In the genomic region with DNA sequence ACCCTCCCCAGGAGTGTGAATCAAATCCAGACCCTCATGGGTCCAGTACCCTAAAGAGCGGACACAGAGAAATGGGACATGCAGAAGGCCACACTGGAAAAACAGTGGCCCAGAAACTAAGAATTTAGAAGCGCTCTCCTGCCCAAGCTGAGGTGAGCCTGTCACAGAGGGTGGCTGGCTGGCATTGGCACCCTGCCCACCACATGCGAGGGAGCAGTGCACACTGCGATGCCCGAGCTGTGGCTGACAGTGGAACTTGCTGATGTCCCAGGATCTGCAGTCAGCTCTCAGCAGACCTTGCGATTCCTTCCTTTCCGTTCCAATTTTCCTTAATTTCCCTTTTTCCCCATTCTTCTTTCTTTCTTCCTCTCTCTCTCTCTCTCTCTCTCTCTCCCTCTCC, we compare ENCODE assay signal across 16 mouse cellular contexts. TPM values are rescaled to one million over a fixed set of nuclear protein-coding genes. Genes with fewer than 3 reads are reported as not detected.
A peak's percentile ranks its signal among the peaks of the same experiment; 100 is the strongest.
DNase-seq lines count a peak whose midpoint lies in the region; ATAC-seq and TF ChIP-seq lines count a peak whose summit lies in the region.
"Had no signal": no experiment of that assay in that cellular context is flagged by ENCODE, and none has a peak within 500 bp of the region (broad histone marks: within the 10 kb centered on the region; RNA-seq: fewer than 3 reads in every experiment).

No protein-coding gene starts in this region.

- H3K9ac ChIP-seq in neural tube, embryonic 13.5 days, result peak overlapping the region; percentile 31; the same call in 1 of the 2 replicates
- no peak overlapping the region for H3K9ac ChIP-seq in neural tube, embryonic 15.5 days (replicated peaks)
- H3K9ac ChIP-seq: heart, embryonic 12.5 days; midbrain, embryonic 15.5 days had no signal

- no peaks in the 10 kb centered on the region for H3K9me3 ChIP-seq in neural tube, embryonic 13.5 days
- H3K9me3 ChIP-seq in neural tube, embryonic 15.5 days (replicated peaks), result no peaks in the 10 kb centered on the region
- H3K9me3 ChIP-seq: heart, embryonic 12.5 days; midbrain, embryonic 15.5 days had no signal

- H3K4me3 ChIP-seq in neural tube, embryonic 13.5 days, result no peak overlapping the region
- no peak overlapping the region for H3K4me3 ChIP-seq in neural tube, embryonic 15.5 days (replicated peaks)
- H3K4me3 ChIP-seq in cerebellum, adult 2 months (replicated peaks; ENCODE audit: insufficient read depth, low read depth, low read length), result no peak overlapping the region
- H3K4me3 ChIP-seq: heart, embryonic 12.5 days; layer of hippocampus, adult 2 months; midbrain, embryonic 15.5 days had no signal

- no peak overlapping the region for H3K27ac ChIP-seq in neural tube, embryonic 13.5 days (replicated peaks)
- no peak overlapping the region for H3K27ac ChIP-seq in neural tube, embryonic 15.5 days (replicated peaks)
- no peak overlapping the region for H3K27ac ChIP-seq in cerebellum, adult 2 months (ENCODE audit: insufficient read depth, low read length)
- H3K27ac ChIP-seq: layer of hippocampus, adult 2 months; midbrain, embryonic 15.5 days had no signal

- WGBS in neural tube, embryonic 13.5 days, result 76% methylated on average over 7 of the region's 7 CpGs
- WGBS in neural tube, embryonic 15.5 days, result 72% methylated on average over 7 of the region's 7 CpGs
- WGBS in cerebellum, adult 2 months, result 25% methylated on average over 7 of the region's 7 CpGs

- no peaks in the 10 kb centered on the region for H3K27me3 ChIP-seq in neural tube, embryonic 13.5 days
- H3K27me3 ChIP-seq in neural tube, embryonic 15.5 days (replicated peaks), result no peaks in the 10 kb centered on the region
- no peaks in the 10 kb centered on the region for H3K27me3 ChIP-seq in cerebellum, adult 2 months (ENCODE audit: control insufficient read depth, insufficient read depth, low read length)
- H3K27me3 ChIP-seq: heart, embryonic 12.5 days; midbrain, embryonic 15.5 days; Patski had no signal

- TF ChIP-seq POLR2A in cerebellum, adult 2 months (IDR thresholded peaks at IDR 0.05; ENCODE audit: borderline replicate concordance, insufficient read depth, low read length), result no peak

- peak; percentile 25 for DNase-seq in gastrocnemius, postnatal 14 days
- no peak for DNase-seq in gastrocnemius, postnatal 36 days
- peak; percentile 66 to 68 for DNase-seq in cerebellum, adult 2 months
- peak; percentile 36 for DNase-seq in testis, postnatal 14 days (ENCODE audit: low spot score)
- DNase-seq in urinary bladder, postnatal 4 days (ENCODE audit: low spot score in 2 of 2), result no peak
- DNase-seq: lung, adult 2 months; spleen, adult 18-20 months; thymus, postnatal 14 days had no signal

- intact Hi-C loops in gastrocnemius, postnatal 14 days (cut with DNase I; ENCODE audit: low total_unique reads), result no loop called here
- intact Hi-C loops in gastrocnemius, postnatal 36 days (cut with DNase I), result no loop called here

- peaks cover 31% of the 10 kb centered on the region for H3K36me3 ChIP-seq in neural tube, embryonic 13.5 days
- H3K36me3 ChIP-seq in neural tube, embryonic 15.5 days, result peaks cover 41% of the 10 kb centered on the region

- no peaks in the 10 kb centered on the region for H3K4me1 ChIP-seq in neural tube, embryonic 13.5 days (replicated peaks)
- no peaks in the 10 kb centered on the region for H3K4me1 ChIP-seq in neural tube, embryonic 15.5 days
- H3K4me1 ChIP-seq in cerebellum, adult 2 months (ENCODE audit: control insufficient read depth, insufficient read depth, low read length), result no peaks in the 10 kb centered on the region; the same call in 1 of the 2 replicates
- H3K4me1 ChIP-seq: heart, embryonic 12.5 days; midbrain, embryonic 15.5 days had no signal

- no peak for ATAC-seq in neural tube, embryonic 13.5 days (ENCODE audit: low read depth)
- ATAC-seq in neural tube, embryonic 15.5 days (ENCODE audit: low FRiP score), result no peak
- ATAC-seq: CD4-positive, CD25-positive, alpha-beta regulatory T cell, adult 4 months; intestine, postnatal 0 days; midbrain, embryonic 15.5 days; Patski had no signal

- TF ChIP-seq CTCF in cerebellum, adult 2 months (IDR thresholded peaks at IDR 0.05; ENCODE audit: borderline replicate concordance, insufficient read depth, low read depth, low read length), result no peak

- H3K4me2 ChIP-seq in neural tube, embryonic 13.5 days, result no peak overlapping the region
- no peak overlapping the region for H3K4me2 ChIP-seq in neural tube, embryonic 15.5 days
- H3K4me2 ChIP-seq: heart, embryonic 12.5 days; midbrain, embryonic 15.5 days had no signal

RNA-seq across cellular contexts. Expression of gene Cse1l, which starts 20.8 kb away (rescaled TPM):
- total RNA-seq in gastrocnemius, postnatal 14 days (2021), result 10 to 100 TPM; 46.8 to 50.2 TPM
- total RNA-seq in gastrocnemius, postnatal 36 days (2021), result 10 to 100 TPM; 46.2 to 50.9 TPM
- 93.6 and 100 TPM in 2 replicates for polyA plus RNA-seq in neural tube, embryonic 13.5 days (2015; fragmentation: Nextera tagmentation; extraction: Ambion mirVana)
- 85.9 and 94.2 TPM in 2 replicates for polyA plus RNA-seq in neural tube, embryonic 15.5 days (2015; fragmentation: Nextera tagmentation; extraction: Ambion mirVana)
- polyA plus RNA-seq in cerebellum, adult 2 months (2012; rRNA removed), result 49.9 and 55.0 TPM in 2 replicates

Comparison
In these comparisons a context has a peak if more than half of its experiments do, and no peak if none do; other contexts are left out.
1. DNase-seq: peak in gastrocnemius, postnatal 14 days (single experiment), cerebellum, adult 2 months (2 of 2) and testis, postnatal 14 days (single experiment); none in gastrocnemius, postnatal 36 days (0 of 2) and urinary bladder, postnatal 4 days (0 of 2).